Mouse (Mus musculus): ENCODE results near the gene Fntb. TPM values are rescaled to one million over a fixed set of nuclear protein-coding genes. Genes with fewer than 3 reads are reported as not detected.

Fntb gene
- polyA plus RNA-seq, 1 experiment from 2014 or later: 39.9 TPM

DNA sequence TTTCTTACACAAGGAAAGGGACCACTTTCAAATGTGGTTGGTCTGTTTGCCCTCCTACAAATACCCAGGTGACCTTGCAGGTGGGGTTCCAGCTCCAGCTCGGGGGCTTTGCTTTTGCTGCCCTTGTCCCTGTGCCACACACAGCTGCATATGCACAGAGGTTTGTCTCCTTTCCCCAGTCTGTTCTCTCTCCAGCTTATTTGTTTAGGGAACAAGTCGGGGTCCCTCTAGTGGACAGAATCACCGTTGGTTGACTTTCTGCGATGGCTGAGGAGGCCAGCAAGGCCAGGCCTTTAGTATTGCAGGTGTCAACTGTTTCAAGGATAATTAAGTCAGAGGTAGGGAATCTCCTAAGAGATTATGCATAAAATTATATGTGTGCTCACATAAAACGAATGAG is 113.9 kb downstream of the Fntb start:
- no peak overlapping the region for H3K4me2 ChIP-seq (ENCODE audit: low read length)
- no peak overlapping the region for H3K4me3 ChIP-seq (replicated peaks; ENCODE audit: low read depth, low read length)
- peaks cover 6% of the 10 kb centered on the region; the same call in 1 of the 2 replicates for H3K36me3 ChIP-seq (ENCODE audit: control insufficient read depth, insufficient read depth, low read length)
- no peaks in the 10 kb centered on the region for H3K4me1 ChIP-seq (ENCODE audit: control insufficient read depth, insufficient read depth, low read length)
- no peak overlapping the region for H3K27ac ChIP-seq (replicated peaks; ENCODE audit: low read depth, low read length)
- WGBS: 8% methylated on average over 5 of the region's 5 CpGs
- H3K27me3 ChIP-seq (ENCODE audit: control insufficient read depth, insufficient read depth, low read length): no peaks in the 10 kb centered on the region
- ATAC-seq (ENCODE audit: low FRiP score, low TSS enrichment) (no peak), DNase-seq (peak; percentile 83)
- no peaks in the 10 kb centered on the region for H3K9me3 ChIP-seq (ENCODE audit: control insufficient read depth, low read length)
- no peak overlapping the region for H3K9ac ChIP-seq (replicated peaks; ENCODE audit: low read length)

DNA sequence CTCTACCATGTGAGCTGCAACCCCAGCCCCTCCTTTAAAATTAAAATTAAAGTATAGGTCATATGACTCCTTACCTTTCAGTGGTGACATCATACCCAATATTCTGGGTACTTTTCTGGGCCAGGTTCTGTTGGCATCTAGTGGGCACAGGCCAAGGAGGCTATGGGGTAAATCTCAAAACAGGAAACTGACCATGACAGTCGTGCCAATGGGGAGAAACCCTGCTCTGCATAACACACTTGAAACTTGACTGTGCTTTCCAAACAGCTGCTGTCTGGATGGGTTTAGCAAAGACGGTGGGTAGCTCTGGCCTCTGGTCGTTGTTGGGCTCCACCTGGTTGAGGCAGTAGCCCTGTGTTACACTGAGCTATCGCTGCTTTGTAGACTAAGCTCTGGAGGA is 114.7 kb downstream of the Fntb start:
- DNase-seq (no peak), ATAC-seq (ENCODE audit: low FRiP score, low TSS enrichment) (no peak)
- Histone ChIP-seq H3K4me2 (ENCODE audit: low read length) (no peak overlapping the region), H3K27ac (replicated peaks; ENCODE audit: low read depth, low read length) (no peak overlapping the region), H3K9ac (replicated peaks; ENCODE audit: low read length) (no peak overlapping the region), H3K9me3 (ENCODE audit: control insufficient read depth, low read length) (no peaks in the 10 kb centered on the region), H3K4me1 (ENCODE audit: control insufficient read depth, insufficient read depth, low read length) (no peaks in the 10 kb centered on the region), H3K4me3 (replicated peaks; ENCODE audit: low read depth, low read length) (no peak overlapping the region), H3K36me3 (ENCODE audit: control insufficient read depth, insufficient read depth, low read length) (0 out of 2 replicates have a peak, but pooled peaks cover 6% of the 10 kb centered on the region), H3K27me3 (ENCODE audit: control insufficient read depth, insufficient read depth, low read length) (no peaks in the 10 kb centered on the region)
- 89% methylated on average over 4 of the region's 4 CpGs for WGBS

DNA sequence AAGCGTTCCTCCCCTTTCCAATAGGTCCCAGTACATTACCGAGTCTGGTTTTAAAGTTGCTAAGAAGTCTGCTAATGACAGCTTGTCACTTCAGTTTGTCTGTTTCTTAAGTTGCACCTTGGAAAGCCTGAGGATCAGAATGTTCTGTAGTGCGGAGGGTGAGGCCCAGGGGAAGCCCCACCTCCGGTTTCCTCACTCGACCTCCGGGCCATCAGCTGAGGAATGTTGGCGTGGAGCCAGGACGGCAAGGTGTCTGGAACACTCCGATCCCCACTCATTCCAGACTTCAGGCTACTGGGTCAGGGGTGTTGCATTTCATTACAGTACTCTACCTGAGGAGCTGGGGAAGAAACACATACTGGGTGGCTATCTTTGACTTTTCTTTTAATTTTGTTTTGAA is 118.4 kb downstream of the Fntb start:
- DNase-seq: no peak
- 92% methylated on average over 9 of the region's 9 CpGs for WGBS
- H3K4me2 ChIP-seq (ENCODE audit: low read length): no peak overlapping the region
- H3K4me3 ChIP-seq (replicated peaks; ENCODE audit: low read depth, low read length): no peak overlapping the region
- no peaks in the 10 kb centered on the region for H3K27me3 ChIP-seq (ENCODE audit: control insufficient read depth, insufficient read depth, low read length)
- no peaks in the 10 kb centered on the region for H3K4me1 ChIP-seq (ENCODE audit: control insufficient read depth, insufficient read depth, low read length)
- H3K9ac ChIP-seq (replicated peaks; ENCODE audit: low read length): no peak overlapping the region
- no peak overlapping the region for H3K27ac ChIP-seq (replicated peaks; ENCODE audit: low read depth, low read length)
- H3K9me3 ChIP-seq (ENCODE audit: control insufficient read depth, low read length): no peaks in the 10 kb centered on the region
- ATAC-seq (ENCODE audit: low FRiP score, low TSS enrichment): no peak
- H3K36me3 ChIP-seq (ENCODE audit: control insufficient read depth, insufficient read depth, low read length): peaks cover 7% of the 10 kb centered on the region; the same call in 1 of the 2 replicates

DNA sequence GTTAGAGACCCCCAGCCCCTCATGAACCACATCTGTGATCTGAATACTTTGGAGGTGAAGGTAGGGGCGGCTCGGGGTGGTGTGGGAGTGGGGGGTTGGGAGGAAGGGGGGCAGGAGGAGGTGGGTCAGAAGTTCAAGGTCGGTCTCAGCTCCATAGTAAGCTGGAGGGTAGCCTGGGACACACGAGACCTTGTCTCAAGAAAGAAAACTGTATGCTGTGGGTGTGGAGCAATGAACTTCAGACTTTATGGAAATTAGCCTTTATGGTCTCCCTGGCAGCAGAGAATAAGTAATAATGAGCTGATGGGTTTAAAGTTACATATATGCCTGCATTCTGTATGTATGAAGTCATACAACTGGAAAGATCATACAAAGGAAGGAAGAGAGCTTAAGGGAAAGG is 119.7 kb downstream of the Fntb start:
- DNase-seq (no peak), ATAC-seq (ENCODE audit: low FRiP score, low TSS enrichment) (no peak)
- Histone ChIP-seq H3K4me3 (replicated peaks; ENCODE audit: low read depth, low read length) (no peak overlapping the region), H3K27ac (replicated peaks; ENCODE audit: low read depth, low read length) (no peak overlapping the region), H3K4me2 (ENCODE audit: low read length) (no peak overlapping the region), H3K36me3 (ENCODE audit: control insufficient read depth, insufficient read depth, low read length) (peaks cover 7% of the 10 kb centered on the region; the same call in 1 of the 2 replicates), H3K4me1 (ENCODE audit: control insufficient read depth, insufficient read depth, low read length) (no peaks in the 10 kb centered on the region), H3K9ac (replicated peaks; ENCODE audit: low read length) (no peak overlapping the region), H3K27me3 (ENCODE audit: control insufficient read depth, insufficient read depth, low read length) (no peaks in the 10 kb centered on the region), H3K9me3 (ENCODE audit: control insufficient read depth, low read length) (no peaks in the 10 kb centered on the region)
- WGBS: 96% methylated on average over 4 of the region's 4 CpGs

DNA sequence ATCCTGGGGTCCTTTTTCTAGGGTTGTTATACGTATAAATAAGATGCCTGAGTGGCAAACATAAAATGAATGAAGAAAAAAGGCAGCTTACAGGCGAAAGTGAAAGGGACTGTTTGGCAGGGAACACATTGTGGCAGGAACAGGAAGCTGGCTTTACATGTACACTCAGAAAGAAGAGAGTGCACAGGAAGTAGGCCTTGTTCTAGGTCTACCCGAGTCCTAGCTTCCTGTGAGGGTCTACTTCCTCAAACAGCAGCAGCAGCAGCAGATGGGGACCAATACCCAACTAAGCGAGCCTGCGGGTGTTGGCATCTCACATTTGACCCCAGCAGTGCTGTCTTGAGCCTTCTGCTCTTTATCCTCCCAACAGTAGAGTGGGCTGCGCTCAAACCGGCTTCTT is 121.4 kb downstream of the Fntb start:
- Histone ChIP-seq H3K27me3 (ENCODE audit: control insufficient read depth, insufficient read depth, low read length) (no peaks in the 10 kb centered on the region), H3K4me1 (ENCODE audit: control insufficient read depth, insufficient read depth, low read length) (no peaks in the 10 kb centered on the region), H3K36me3 (ENCODE audit: control insufficient read depth, insufficient read depth, low read length) (peaks cover 6% of the 10 kb centered on the region; the same call in 1 of the 2 replicates), H3K27ac (replicated peaks; ENCODE audit: low read depth, low read length) (no peak overlapping the region), H3K9me3 (ENCODE audit: control insufficient read depth, low read length) (no peaks in the 10 kb centered on the region), H3K9ac (replicated peaks; ENCODE audit: low read length) (no peak overlapping the region), H3K4me2 (ENCODE audit: low read length) (no peak overlapping the region), H3K4me3 (replicated peaks; ENCODE audit: low read depth, low read length) (no peak overlapping the region)
- ATAC-seq (ENCODE audit: low FRiP score, low TSS enrichment) (no peak), DNase-seq (no peak)
- WGBS: 88% methylated on average over 7 of the region's 7 CpGs

DNA sequence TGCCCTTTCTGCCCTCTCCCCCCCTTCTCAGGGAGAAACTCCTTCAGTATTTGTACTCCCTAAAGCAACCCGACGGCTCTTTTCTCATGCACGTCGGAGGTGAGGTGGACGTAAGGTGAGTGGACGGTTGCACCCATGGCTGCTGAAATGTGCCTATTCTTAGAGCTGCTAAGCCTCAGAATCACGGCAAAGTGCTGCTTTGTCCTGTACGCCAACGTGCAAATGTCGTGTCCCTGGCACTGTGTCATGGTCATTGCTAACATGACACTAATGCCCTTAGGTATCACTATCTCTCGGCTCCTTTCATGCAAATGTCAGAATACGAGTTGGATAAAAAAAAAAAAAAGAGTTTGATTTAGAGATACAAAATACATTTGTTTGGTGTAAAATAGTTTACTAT is 122.6 kb downstream of the Fntb start:
- H3K27me3 ChIP-seq (ENCODE audit: control insufficient read depth, insufficient read depth, low read length): no peaks in the 10 kb centered on the region
- peaks cover 11% of the 10 kb centered on the region; the same call in 1 of the 2 replicates for H3K36me3 ChIP-seq (ENCODE audit: control insufficient read depth, insufficient read depth, low read length)
- no peaks in the 10 kb centered on the region for H3K4me1 ChIP-seq (ENCODE audit: control insufficient read depth, insufficient read depth, low read length)
- H3K27ac ChIP-seq (replicated peaks; ENCODE audit: low read depth, low read length): no peak overlapping the region
- no peaks in the 10 kb centered on the region for H3K9me3 ChIP-seq (ENCODE audit: control insufficient read depth, low read length)
- H3K9ac ChIP-seq (replicated peaks; ENCODE audit: low read length): no peak overlapping the region
- ATAC-seq (ENCODE audit: low FRiP score, low TSS enrichment) (no peak), DNase-seq (no peak)
- no peak overlapping the region for H3K4me2 ChIP-seq (ENCODE audit: low read length)
- 94% methylated on average over 12 of the region's 12 CpGs for WGBS
- no peak overlapping the region for H3K4me3 ChIP-seq (replicated peaks; ENCODE audit: low read depth, low read length)

DNA sequence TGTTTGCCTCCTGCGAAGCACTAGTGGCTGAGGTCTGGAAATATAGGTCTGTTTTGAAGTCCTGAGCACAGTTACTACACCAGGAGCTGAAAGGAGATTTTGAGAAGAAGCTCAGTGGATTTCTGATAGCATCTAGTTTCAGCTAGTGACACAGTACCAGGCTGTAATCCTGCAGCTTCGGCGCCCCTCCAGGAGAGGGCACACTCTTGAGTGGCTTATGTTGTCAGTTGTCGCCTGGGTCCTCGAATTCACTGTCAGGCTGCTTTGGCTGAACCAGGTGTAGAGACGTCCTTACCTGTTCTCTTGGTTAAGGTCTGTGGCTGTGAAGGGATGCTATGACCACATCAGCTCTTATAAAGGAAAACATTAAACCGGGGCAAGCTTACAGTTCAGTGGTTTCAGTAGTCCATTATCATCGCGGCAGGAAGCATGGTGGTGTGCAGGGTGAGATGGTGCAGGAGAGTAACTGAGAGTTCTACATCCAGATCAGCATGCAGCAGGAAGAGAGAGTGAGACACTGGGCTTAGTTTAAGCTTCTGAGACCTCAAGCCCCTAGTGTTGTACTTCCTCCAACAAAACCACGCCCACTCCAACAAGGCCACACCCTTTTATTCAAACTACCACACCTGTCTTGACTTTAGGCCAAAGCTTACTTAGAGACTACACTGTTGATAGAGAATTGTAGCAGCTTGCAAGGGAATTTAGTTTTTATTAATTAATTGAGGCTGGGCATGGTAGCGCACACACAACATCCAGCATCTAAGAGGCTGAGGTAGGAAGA is 124.2 kb downstream of the Fntb start:
- no peaks in the 10 kb centered on the region for H3K27me3 ChIP-seq (ENCODE audit: control insufficient read depth, insufficient read depth, low read length)
- H3K9ac ChIP-seq (replicated peaks; ENCODE audit: low read length): no peak overlapping the region
- no peak overlapping the region for H3K27ac ChIP-seq (replicated peaks; ENCODE audit: low read depth, low read length)
- H3K36me3 ChIP-seq (ENCODE audit: control insufficient read depth, insufficient read depth, low read length): peaks cover 11% of the 10 kb centered on the region; the same call in 1 of the 2 replicates
- ATAC-seq (ENCODE audit: low FRiP score, low TSS enrichment) (no peak), DNase-seq (no peak)
- 91% methylated on average over 11 of the region's 11 CpGs for WGBS
- no peak overlapping the region for H3K4me2 ChIP-seq (ENCODE audit: low read length)
- no peak overlapping the region for H3K4me3 ChIP-seq (replicated peaks; ENCODE audit: low read depth, low read length)
- H3K4me1 ChIP-seq (ENCODE audit: control insufficient read depth, insufficient read depth, low read length): no peaks in the 10 kb centered on the region
- H3K9me3 ChIP-seq (ENCODE audit: control insufficient read depth, low read length): no peaks in the 10 kb centered on the region

DNA sequence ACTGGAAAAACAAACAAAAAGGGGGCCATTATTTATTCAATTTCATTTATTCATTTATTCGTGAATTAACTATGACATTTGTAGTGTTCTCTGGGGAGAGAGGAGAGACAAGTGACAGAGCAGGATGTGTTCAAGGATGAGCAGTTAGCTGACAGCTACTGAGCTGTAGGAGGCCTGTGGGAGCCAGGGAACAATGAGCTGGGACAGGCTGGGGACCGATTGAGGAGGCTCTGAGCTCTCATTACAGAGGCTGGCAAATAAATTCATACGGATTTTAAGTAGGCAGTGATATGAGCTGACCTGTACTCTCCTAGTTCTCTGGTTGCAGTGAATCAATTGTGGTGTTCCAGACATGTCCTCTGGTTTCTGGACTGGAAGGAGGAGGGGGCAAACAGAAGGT is 125.8 kb downstream of the Fntb start:
- DNase-seq: peak; percentile 10
- 47% methylated on average over 3 of the region's 3 CpGs for WGBS
- no peak for ATAC-seq (ENCODE audit: low FRiP score, low TSS enrichment)

More for the DNA sequence above, 125.8 kb downstream of the Fntb start:
- no peak overlapping the region for H3K4me3 ChIP-seq (replicated peaks; ENCODE audit: low read depth, low read length)
- H3K9me3 ChIP-seq (ENCODE audit: control insufficient read depth, low read length): no peaks in the 10 kb centered on the region
- peaks cover 11% of the 10 kb centered on the region; the same call in 1 of the 2 replicates for H3K36me3 ChIP-seq (ENCODE audit: control insufficient read depth, insufficient read depth, low read length)
- H3K4me1 ChIP-seq (ENCODE audit: control insufficient read depth, insufficient read depth, low read length): peaks cover 11% of the 10 kb centered on the region; the same call in 1 of the 2 replicates
- no peak overlapping the region for H3K4me2 ChIP-seq (ENCODE audit: low read length)
- no peak overlapping the region for H3K9ac ChIP-seq (replicated peaks; ENCODE audit: low read length)
- H3K27ac ChIP-seq (replicated peaks; ENCODE audit: low read depth, low read length): 0 out of 2 replicates have a peak overlapping the region, but pooled peaks have one; percentile 37
- H3K27me3 ChIP-seq (ENCODE audit: control insufficient read depth, insufficient read depth, low read length): no peaks in the 10 kb centered on the region

Measured in midbrain, embryonic 14.5 days (tissue).